Mouse (Mus musculus) lung, postnatal 25 days (tissue): ENCODE measurements around the gene Cdkn2d.
"Not testable (repeated sequence)": the region's sequence is repeated elsewhere in the genome, so short reads cannot be mapped to it uniquely, and the experiment has no call there.

Experiments used
- DNase-seq: peaks from one replicate; pipeline ENCODE4 v3.0.0; 2022; ENCODE audit warnings: low spot score

Gene Cdkn2d

GRCm38 (mm10) chr9:21291022-21291787 lies at the start of gene Cdkn2d:
Cdkn2d (minus strand) TSS chr9:21291407.
- peak; percentile 100 for DNase-seq

DNA sequence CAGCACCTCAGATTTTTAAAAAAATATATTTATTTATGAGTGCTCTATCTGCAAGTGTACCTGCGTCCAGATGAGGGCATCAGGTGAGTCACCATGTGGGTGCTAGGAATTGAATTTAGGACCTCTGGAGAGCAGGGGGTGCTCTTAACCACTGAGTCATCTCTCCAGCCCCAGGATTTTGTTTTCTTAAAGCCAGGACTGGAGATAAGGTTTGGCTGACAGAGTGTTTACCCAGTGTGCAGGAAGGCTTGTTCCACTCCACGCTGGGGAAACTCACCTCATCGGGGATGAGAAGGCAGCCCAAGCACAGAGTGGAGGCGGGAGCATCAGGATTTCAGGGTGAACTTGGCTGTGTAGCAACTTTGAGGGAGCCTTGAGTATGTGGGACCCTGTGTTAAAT lies 49.2 kb upstream of the Cdkn2d start:
- DNase-seq: peak; percentile 64

DNA sequence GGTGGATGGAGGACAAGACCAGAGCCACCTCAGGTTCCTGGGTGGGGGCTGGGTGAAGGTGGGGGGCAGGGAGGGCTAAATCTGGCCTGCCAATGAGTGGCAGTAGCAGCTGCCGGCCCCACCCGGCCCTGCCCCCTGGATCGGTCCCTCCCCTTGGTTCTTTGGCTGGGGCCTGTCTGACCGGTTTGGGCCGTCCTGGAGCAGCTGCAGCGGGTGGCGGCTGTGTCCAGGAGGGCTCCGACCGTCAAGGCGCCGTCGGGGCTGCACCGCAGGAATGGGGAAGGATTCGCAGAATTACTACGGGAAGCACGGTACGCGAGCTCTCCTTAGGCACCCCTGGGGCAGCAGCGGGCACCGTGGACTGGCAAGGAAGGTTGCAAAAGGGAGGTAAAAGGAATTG lies 46.4 kb upstream of the Cdkn2d start:
- DNase-seq: peak; percentile 80

GRCm38 (mm10) chr9:21336491-21336890 lies 45.3 kb upstream of the Cdkn2d start:
- no peak for DNase-seq

DNA sequence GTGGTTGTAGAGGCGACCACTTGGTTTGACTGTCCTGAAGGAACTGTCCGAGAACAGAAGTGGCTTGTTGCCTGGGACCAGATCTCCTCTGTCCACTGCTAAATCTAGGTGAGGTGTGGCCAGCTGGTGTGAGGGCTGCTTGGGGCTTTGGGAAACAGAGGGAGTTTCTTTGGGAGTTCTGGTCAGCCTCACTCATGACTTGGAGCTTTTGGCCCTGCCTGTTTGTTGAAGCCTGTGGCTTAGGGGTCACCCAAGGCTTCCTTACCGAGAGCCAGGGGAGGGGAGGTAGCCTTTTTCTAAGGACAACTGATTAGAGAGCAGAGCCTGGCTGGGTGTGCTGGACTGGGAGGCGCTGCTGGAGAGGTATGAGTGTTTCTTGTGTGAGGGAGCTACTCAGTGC lies 44.2 kb upstream of the Cdkn2d start:
- DNase-seq: no peak

GRCm38 (mm10) chr9:21334747-21335146 lies 43.5 kb upstream of the Cdkn2d start:
- DNase-seq: no peak

DNA sequence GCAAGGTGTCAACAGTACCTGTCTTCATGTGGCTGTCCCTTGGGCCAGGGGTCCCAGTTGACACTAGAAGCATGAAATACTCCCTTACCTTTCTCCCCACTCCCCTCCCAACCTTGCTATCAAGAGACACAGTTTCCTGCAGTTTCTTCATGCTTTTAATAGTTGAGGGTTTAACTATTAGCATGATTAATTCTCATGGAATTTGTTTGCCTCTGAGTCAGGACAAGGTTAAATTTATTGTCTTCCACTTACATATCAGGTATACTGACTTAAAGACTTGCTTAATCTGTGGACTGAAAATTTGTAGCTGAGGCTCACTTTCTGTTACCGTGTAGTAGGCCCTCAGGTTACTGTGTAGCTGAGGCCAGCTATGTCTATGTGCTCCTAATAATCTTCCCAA lies 42.3 kb upstream of the Cdkn2d start:
- no peak for DNase-seq

DNA sequence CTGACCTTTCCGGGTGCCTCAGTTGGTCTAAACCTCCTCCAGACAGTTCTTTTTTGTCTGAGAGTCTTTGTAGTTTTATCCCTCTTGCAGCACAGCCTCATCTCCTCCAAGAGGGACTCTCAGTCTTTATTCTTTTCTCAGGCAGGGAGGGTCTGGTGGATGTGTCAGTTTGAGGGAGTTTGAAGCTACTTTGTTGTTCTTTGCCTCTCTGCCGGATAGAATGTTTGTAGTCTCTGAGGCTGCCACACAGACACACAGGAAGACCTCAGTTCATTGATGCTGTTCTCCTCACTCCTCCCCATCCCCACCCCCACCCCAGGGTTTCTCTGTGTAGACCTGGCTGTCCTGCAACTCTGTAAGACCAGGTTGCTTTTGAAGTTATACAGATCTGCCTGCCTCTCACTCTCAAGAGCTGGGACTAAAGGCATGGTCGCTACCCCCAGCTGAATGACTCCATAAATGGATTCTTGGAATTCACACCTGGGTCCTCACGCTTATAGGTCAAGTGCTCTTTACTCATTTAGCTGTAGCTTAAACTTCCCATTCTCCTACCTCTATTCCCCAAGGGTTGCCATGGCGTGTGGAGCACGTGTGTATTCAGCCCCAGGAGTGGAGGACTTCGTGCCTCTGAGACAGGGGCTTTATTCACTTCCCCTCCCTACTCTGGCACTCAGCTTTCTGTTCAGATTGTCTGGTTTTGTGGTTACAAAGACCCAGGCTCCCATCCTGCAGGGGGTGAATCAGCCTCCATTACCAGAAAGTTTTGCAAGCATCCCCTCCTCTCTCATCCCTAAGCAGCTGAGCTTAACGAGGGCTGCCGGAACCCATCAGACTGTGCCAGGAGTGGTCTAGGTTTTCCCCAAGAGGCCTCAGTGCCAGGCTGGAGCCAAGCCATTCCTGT lies 41.2 kb upstream of the Cdkn2d start:
- DNase-seq: no peak

GRCm38 (mm10) chr9:21331365-21332140 lies 40.3 kb upstream of the Cdkn2d start:
- no peak for DNase-seq

GRCm38 (mm10) chr9:21329699-21330289 lies 38.6 kb upstream of the Cdkn2d start:
- no peak for DNase-seq

GRCm38 (mm10) chr9:21329041-21329440 lies 37.8 kb upstream of the Cdkn2d start:
- DNase-seq: peak; percentile 77

DNA sequence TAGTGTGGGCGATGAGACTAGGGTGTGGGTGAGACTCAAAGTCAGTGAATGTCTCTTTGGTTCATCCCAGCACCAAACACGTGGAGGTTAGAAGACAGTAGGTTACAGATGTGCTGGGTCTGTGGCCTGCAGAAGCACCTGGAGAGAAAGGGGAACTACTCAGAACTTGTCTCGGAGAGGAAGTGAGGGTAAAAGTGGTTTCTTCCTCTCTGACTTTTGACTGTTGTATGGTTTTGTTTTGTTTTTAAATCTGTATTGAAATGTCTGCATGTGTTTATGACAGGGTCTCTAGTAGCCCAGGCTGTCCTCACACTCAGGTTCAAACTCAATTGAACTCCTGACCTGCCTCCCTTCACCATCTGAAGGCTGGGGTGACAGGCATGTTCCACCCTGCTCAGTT lies 36.8 kb upstream of the Cdkn2d start:
- no peak for DNase-seq

GRCm38 (mm10) chr9:21327569-21327968 lies 36.4 kb upstream of the Cdkn2d start:
- no peak for DNase-seq

GRCm38 (mm10) chr9:21324269-21324668 lies 33.1 kb upstream of the Cdkn2d start:
- peak; percentile 76 for DNase-seq

GRCm38 (mm10) chr9:21322917-21323297 lies 31.7 kb upstream of the Cdkn2d start:
- DNase-seq: not testable (repeated sequence)

- DNase-seq: no peak
These were observed 31.2 kb upstream of the Cdkn2d start for GRCm38 (mm10) chr9:21322211-21322916.

GRCm38 (mm10) chr9:21321513-21321835 lies 30.3 kb upstream of the Cdkn2d start:
- DNase-seq: peak; percentile 62

- peak; percentile 89 for DNase-seq
These were observed 29.7 kb upstream of the Cdkn2d start, which contains the start of gene Slc44a2 for GRCm38 (mm10) chr9:21320619-21321512. Slc44a2 (plus strand) TSS chr9:21320698.

DNA sequence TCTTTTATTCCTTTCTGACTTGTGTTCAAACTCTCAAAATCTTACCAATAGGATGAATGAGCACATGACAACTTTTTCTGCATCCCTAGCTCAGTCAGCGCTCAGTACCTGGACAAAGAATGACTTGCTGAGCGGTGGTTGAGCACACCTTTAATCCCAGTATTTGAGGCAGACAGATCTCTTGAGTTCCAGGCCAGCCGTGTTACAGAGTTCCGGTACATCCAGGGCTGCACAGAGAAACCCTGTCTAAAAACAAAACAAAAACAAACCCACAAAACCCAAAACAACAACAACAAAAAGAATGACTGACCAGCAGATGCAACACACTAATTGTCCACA lies 29.0 kb upstream of the Cdkn2d start:
- DNase-seq: no peak

- DNase-seq: no peak
These were observed 28.3 kb upstream of the Cdkn2d start for GRCm38 (mm10) chr9:21319503-21319902.
